Mouse (Mus musculus) heart, postnatal 0 days (tissue): ENCODE results near the gene Aldh3b1.
A peak's percentile ranks its signal among the peaks of the same experiment; 100 is the strongest.

ENCODE experiments used
- CTCF ChIP-seq: IDR thresholded peaks from 2 replicates; pipeline ENCODE4 v1.5.1; 2016; ENCODE audit warnings: antibody characterized with exemption, control low read depth, low read depth
- EP300 ChIP-seq: IDR thresholded peaks from 2 replicates; pipeline ENCODE4 v1.6.1; 2016; ENCODE audit warnings: antibody characterized with exemption, low read depth

- TF ChIP-seq CTCF (peak; percentile 94), EP300 (no peak)
Observed at GRCm38 (mm10) chr19:3946715-3947114, 17.1 kb upstream of the Aldh3b1 start.
